Mouse (Mus musculus) midbrain, embryonic 12.5 days (tissue): Measurements from ENCODE around the gene Pan2. TPM values are rescaled to one million over a fixed set of nuclear protein-coding genes. Genes with fewer than 3 reads are reported as not detected.
"Not testable (repeated sequence)": the region's sequence is repeated elsewhere in the genome, so short reads cannot be mapped to it uniquely, and the experiment has no call there.

Source experiments
- ATAC-seq: fragments of 200-750 bp; cut with Nextera tagmentation; 2 replicates; pipeline ENCODE4 v1.8.0; 2017; ENCODE audit warnings: low read depth, moderate TSS enrichment, moderate library complexity; ENCODE audit not compliant: low FRiP score
- H3K27ac ChIP-seq: fragments of 300-500 bp; sonication (generic); replicated peaks from 2 replicates; pipeline ENCODE4 v1.5.1; 2016; ENCODE audit warnings: mild to moderate bottlenecking
- H3K27me3 ChIP-seq: fragments of 300-500 bp; sonication (generic); 2 replicates; pipeline ENCODE4 v1.6.1; 2016; ENCODE audit warnings: mild to moderate bottlenecking
- H3K36me3 ChIP-seq: fragments of 300-500 bp; sonication (generic); 2 replicates; pipeline ENCODE4 v1.6.1; 2016
- H3K4me1 ChIP-seq: fragments of 300-500 bp; sonication (generic); 2 replicates; pipeline ENCODE4 v1.6.1; 2016
- H3K4me2 ChIP-seq: fragments of 300-500 bp; sonication (generic); replicated peaks from 2 replicates; pipeline ENCODE4 v1.6.1; 2016; ENCODE audit warnings: mild to moderate bottlenecking, moderate library complexity
- H3K4me3 ChIP-seq: fragments of 300-500 bp; sonication (generic); 2 replicates; pipeline ENCODE4 v1.5.1; 2016; ENCODE audit warnings: mild to moderate bottlenecking
- H3K9ac ChIP-seq: fragments of 300-500 bp; sonication (generic); replicated peaks from 2 replicates; pipeline ENCODE4 v1.6.1; 2016; ENCODE audit warnings: mild to moderate bottlenecking, moderate library complexity
- H3K9me3 ChIP-seq: fragments of 300-500 bp; sonication (generic); 2 replicates; pipeline ENCODE4 v1.6.1; 2016; ENCODE audit warnings: mild to moderate bottlenecking
- WGBS: fragments of 180-500 bp; shearing (Covaris S2); methylation state at CpG from one replicate; pipeline ENCODE4 v1.1.7; 2016; 5-methylcytosine and 5-hydroxymethylcytosine counted together
- polyA plus RNA-seq: library from polyadenylated mRNA; unstranded; fragments of >200 nt; fragmentation: Nextera tagmentation; extraction: Ambion mirVana; gene quantifications from 2 replicates; pipeline ENCODE4 v1.2.1, GENCODE M21; 2016

Pan2 gene
- polyA plus RNA-seq, 1 experiment from 2014 or later, result 41.7 TPM

- no peaks in the 10 kb centered on the region for H3K9me3 ChIP-seq
- no peaks in the 10 kb centered on the region for H3K36me3 ChIP-seq
- no peaks in the 10 kb centered on the region; the same call in 1 of the 2 replicates for H3K27me3 ChIP-seq
- WGBS, result 1% methylated on average over 43 of the region's 43 CpGs
- peak within 1 kb of the TSS; percentile 59 for H3K4me2 ChIP-seq
- H3K4me3 ChIP-seq, result peak within 1 kb of the TSS; percentile 71
- peak within 1 kb of the TSS; percentile 72 for H3K9ac ChIP-seq
- H3K27ac ChIP-seq, result peak within 1 kb of the TSS; percentile 76
- peak; percentile 99 for ATAC-seq
- peaks cover 3% of the 10 kb centered on the region; the same call in 1 of the 2 replicates for H3K4me1 ChIP-seq
Observed at GRCm38 (mm10) chr10:128270287-128270841, 32.8 kb upstream of the Pan2 start, which contains the start of gene Stat2. Stat2 (plus strand) TSS chr10:128270559.

GRCm38 (mm10) chr10:128270866-128271265, 32.3 kb upstream of the Pan2 start:
- WGBS, result 45% methylated on average over 7 of the region's 7 CpGs
- no peak for ATAC-seq
- H3K9me3 ChIP-seq, result no peaks in the 10 kb centered on the region
- no peaks in the 10 kb centered on the region for H3K36me3 ChIP-seq
- H3K4me2 ChIP-seq, result peak overlapping the region; percentile 59
- no peaks in the 10 kb centered on the region; the same call in 1 of the 2 replicates for H3K27me3 ChIP-seq
- peak overlapping the region; percentile 71 for H3K4me3 ChIP-seq
- peak overlapping the region; percentile 72 for H3K9ac ChIP-seq
- H3K27ac ChIP-seq, result peak overlapping the region; percentile 76
- peaks cover 3% of the 10 kb centered on the region; the same call in 1 of the 2 replicates for H3K4me1 ChIP-seq

GRCm38 (mm10) chr10:128271883-128272282, 31.3 kb upstream of the Pan2 start:
- Histone ChIP-seq H3K27me3 (no peaks in the 10 kb centered on the region; the same call in 1 of the 2 replicates), H3K9ac (no peak overlapping the region), H3K4me2 (no peak overlapping the region), H3K9me3 (no peaks in the 10 kb centered on the region), H3K4me3 (no peak overlapping the region), H3K36me3 (0 out of 2 replicates have a peak, but pooled peaks cover 6% of the 10 kb centered on the region), H3K27ac (no peak overlapping the region), H3K4me1 (peaks cover 3% of the 10 kb centered on the region; the same call in 1 of the 2 replicates)
- no peak for ATAC-seq
- 72% methylated on average over 2 of the region's 2 CpGs for WGBS

- H3K9me3 ChIP-seq, H3K4me1 ChIP-seq, ATAC-seq, H3K9ac ChIP-seq, H3K27ac ChIP-seq, H3K36me3 ChIP-seq, H3K4me2 ChIP-seq, H3K27me3 ChIP-seq, H3K4me3 ChIP-seq: not testable (repeated sequence)
- WGBS, result 92% methylated on average over 6 of the region's 7 CpGs
Observed at GRCm38 (mm10) chr10:128272819-128273439, 30.2 kb upstream of the Pan2 start.

DNA sequence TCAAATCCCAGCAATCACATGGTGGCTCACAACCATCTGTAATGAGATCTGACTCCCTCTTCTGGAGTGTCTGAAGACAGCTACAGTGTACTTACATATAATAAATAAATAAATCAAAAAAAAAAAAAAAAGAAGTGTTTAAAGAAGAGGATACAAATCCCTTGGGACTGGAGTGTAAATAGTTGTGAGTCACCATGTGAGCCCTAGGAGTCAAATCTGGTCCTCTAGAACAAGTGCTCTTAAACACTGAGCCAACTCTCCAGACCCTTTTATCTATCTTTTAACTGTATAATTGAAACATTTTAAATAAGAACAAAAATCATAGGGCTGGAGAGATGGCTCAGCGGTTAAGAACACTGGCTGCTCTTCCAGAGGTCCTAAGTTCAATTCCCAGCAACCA, 27.8 kb upstream of the Pan2 start:
- not testable (repeated sequence) for ATAC-seq, H3K9me3 ChIP-seq, H3K27me3 ChIP-seq, H3K4me2 ChIP-seq, H3K9ac ChIP-seq, H3K27ac ChIP-seq, H3K4me3 ChIP-seq, H3K4me1 ChIP-seq
- H3K36me3 ChIP-seq, result peaks cover 23% of the 10 kb centered on the region
- WGBS, result 100% methylated on average over 1 of the region's 1 CpGs

DNA sequence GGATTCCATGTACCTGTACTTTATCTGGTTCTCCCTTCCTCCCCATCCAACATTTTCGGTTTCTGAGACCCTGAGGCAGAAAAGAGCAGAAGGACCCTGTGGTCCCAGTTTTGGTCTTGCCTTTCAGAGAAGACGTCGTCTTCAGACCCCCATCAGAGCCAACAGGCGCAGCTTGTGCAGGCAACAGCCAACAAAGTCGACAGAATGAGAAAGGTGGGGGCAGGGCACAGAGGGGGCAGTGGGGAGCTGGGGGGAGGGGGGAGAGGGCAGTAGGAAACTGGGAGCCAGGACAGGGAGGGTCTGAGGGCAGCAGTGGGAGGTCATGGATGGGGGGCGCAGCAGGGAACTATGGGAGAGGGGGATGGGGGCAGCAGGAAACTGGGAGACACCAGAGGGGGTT, 25.0 kb upstream of the Pan2 start:
- ATAC-seq, result no peak
- Histone ChIP-seq H3K27ac (no peak overlapping the region), H3K4me3 (no peak overlapping the region), H3K9me3 (no peaks in the 10 kb centered on the region), H3K36me3 (peaks cover 50% of the 10 kb centered on the region), H3K27me3 (no peaks in the 10 kb centered on the region), H3K9ac (no peak overlapping the region), H3K4me2 (no peak overlapping the region), H3K4me1 (no peaks in the 10 kb centered on the region)
- WGBS, result 64% methylated on average over 6 of the region's 6 CpGs

GRCm38 (mm10) chr10:128280943-128281342, 22.2 kb upstream of the Pan2 start:
- 93% methylated on average over 6 of the region's 6 CpGs for WGBS
- Histone ChIP-seq H3K9ac (no peak overlapping the region), H3K4me2 (no peak overlapping the region), H3K4me1 (no peaks in the 10 kb centered on the region), H3K4me3 (no peak overlapping the region), H3K36me3 (peaks cover 71% of the 10 kb centered on the region), H3K9me3 (no peaks in the 10 kb centered on the region), H3K27me3 (no peaks in the 10 kb centered on the region), H3K27ac (no peak overlapping the region)
- no peak for ATAC-seq

- Histone ChIP-seq H3K4me3 (no peak overlapping the region), H3K27me3 (no peaks in the 10 kb centered on the region), H3K9me3 (no peaks in the 10 kb centered on the region), H3K36me3 (peaks cover 74% of the 10 kb centered on the region), H3K27ac (no peak overlapping the region), H3K9ac (no peak overlapping the region), H3K4me1 (no peaks in the 10 kb centered on the region), H3K4me2 (no peak overlapping the region)
- no peak for ATAC-seq
- WGBS, result 92% methylated on average over 14 of the region's 14 CpGs
Observed at GRCm38 (mm10) chr10:128281682-128282081, 21.5 kb upstream of the Pan2 start.

DNA sequence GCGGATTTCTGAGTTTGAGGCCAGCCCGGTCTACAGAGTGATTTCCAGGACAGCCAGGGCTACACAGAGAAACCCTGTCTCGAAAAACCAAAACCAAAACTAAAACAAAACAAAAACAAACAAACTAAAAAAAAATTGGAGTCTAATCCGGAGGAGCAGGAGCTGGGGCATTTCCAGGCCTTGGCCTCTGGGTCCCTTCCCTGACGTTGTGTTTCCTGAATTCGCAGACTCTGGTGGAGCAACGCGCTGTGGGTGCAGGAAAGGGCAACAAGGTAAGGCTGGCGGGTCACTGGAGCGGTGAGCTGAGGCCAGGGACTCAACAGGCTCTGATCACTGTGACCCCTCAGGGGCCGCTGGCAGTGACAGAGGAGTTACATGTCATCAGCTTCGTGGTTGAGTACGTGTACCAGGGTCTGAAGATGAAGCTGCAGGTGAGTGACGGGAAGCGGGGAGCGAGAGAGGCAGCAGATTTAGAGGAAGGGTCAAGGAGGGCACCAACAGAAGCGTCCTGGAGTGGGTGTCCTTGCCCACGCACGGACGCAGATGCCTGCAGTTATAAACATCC, 20.2 kb upstream of the Pan2 start:
- 89% methylated on average over 20 of the region's 20 CpGs for WGBS
- no peaks in the 10 kb centered on the region for H3K9me3 ChIP-seq
- no peak overlapping the region for H3K4me3 ChIP-seq
- H3K27ac ChIP-seq, result no peak overlapping the region
- H3K4me2 ChIP-seq, result no peak overlapping the region
- no peak overlapping the region for H3K9ac ChIP-seq
- H3K36me3 ChIP-seq, result peaks cover 73% of the 10 kb centered on the region
- ATAC-seq, result no peak
- no peaks in the 10 kb centered on the region for H3K27me3 ChIP-seq
- H3K4me1 ChIP-seq, result no peaks in the 10 kb centered on the region

DNA sequence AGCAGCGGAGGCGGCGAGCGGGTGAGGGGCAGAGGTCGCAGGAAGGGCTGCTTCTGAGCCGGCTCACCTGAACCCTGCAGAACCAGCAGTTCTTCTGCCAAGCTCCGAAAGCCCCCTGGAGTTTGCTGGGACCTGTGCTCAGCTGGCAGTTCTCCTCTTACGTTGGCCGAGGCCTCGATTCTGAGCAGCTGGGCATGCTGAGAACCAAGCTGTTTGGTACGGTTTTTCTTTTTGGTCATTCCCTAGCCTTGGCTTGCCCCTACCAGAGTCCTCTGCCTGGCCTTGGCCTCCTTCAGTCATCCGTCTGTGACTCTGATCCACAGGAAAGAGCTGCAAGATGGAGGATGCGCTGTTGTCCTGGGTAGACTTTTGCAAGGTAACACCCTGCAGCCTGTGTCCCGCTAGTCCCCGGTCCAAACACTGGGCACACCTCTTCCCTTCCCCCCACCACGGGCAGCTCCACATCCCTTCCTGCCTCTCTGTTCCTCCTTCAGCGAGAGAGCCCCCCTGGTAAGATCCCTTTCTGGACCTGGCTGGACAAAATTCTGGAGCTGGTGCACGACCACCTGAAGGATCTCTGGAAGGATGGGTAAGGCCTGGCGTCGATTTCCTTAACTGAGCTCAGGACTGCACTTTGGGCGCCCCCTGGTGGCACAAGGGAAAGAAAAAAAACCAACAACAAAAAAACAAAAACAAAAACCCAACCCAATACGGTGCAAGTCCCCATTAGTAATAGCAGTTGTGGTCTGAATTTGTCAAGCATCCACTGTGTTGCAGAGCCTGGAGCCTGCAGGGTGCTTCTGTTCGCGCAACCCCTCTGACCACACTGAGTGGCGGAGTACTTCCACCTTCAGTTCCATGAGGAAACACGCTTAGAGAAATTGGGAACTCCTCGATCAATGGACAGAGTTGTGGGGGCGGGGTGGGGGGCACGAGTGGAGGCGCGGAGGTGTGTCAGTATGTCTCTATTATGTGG, 19.2 kb upstream of the Pan2 start:
- Histone ChIP-seq H3K36me3 (peaks cover 76% of the 10 kb centered on the region), H3K4me1 (no peaks in the 10 kb centered on the region), H3K9ac (no peak overlapping the region), H3K4me2 (no peak overlapping the region), H3K27ac (no peak overlapping the region), H3K4me3 (no peak overlapping the region), H3K9me3 (no peaks in the 10 kb centered on the region), H3K27me3 (no peaks in the 10 kb centered on the region)
- no peak for ATAC-seq
- WGBS, result 64% methylated on average over 31 of the region's 31 CpGs

GRCm38 (mm10) chr10:128290594-128290993, 12.5 kb upstream of the Pan2 start:
- H3K9ac ChIP-seq, H3K4me3 ChIP-seq, H3K4me1 ChIP-seq, H3K27ac ChIP-seq, H3K4me2 ChIP-seq, H3K9me3 ChIP-seq, H3K27me3 ChIP-seq, ATAC-seq: not testable (repeated sequence)
- WGBS, result 90% methylated on average over 1 of the region's 1 CpGs
- peaks cover 51% of the 10 kb centered on the region for H3K36me3 ChIP-seq
